Comparison of ENCODE assay signal across 8 mouse cellular contexts in the genomic region with DNA sequence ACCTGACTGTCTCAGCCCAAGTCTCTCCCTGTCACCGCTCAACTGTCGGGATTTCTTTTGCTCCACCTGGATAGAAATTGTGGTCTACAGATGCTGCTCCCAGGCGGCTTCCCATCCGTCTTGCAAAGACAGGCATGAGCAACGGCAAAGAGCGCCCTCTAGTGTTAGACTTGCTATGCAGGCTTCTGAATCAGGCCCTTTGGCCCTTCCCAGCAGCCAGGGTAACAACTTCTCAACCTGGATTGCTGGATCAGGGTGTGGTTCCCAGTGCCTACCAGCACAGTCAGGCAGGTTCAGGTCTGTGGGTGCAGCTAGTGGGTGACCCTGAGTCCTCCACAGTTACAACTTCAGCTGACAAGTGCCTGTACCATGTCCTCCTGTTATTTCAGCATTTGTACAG. TPM values are rescaled to one million over a fixed set of nuclear protein-coding genes. Genes with fewer than 3 reads are reported as not detected.
DNase-seq lines count a peak whose midpoint lies in the region; ATAC-seq lines count a peak whose summit lies in the region.

No protein-coding gene starts in this region.

- peak; percentile 61 for DNase-seq in gastrocnemius, adult 18-20 months (ENCODE audit: low spot score)
- no peak for DNase-seq in gastrocnemius, postnatal 25 days
- peak; percentile 86 for DNase-seq in adrenal gland, postnatal 10 days
- DNase-seq in embryo, embryonic 11 days: peak; percentile 91
- DNase-seq in heart, postnatal 14 days: peak; percentile 69 to 85
- peak; percentile 62 for DNase-seq in left cerebral cortex, adult 11 months (ENCODE audit: low spot score)
- peak; percentile 97 for DNase-seq in midbrain, embryonic 11.5 days (ENCODE audit: low spot score, missing footprints)
- peak; percentile 79 to 89 for DNase-seq in spleen, postnatal 4 days (ENCODE audit: low spot score in 2 of 2)

- H3K27ac ChIP-seq in midbrain, embryonic 11.5 days (ENCODE audit: low read depth, low read length): no peak overlapping the region

- intact Hi-C loops in heart, postnatal 14 days (cut with DNase I): loop anchor here (1.0 to 10.0 kb wide), 2 partner anchors 47 to 291 kb away; no protein-coding TSS in a partner anchor

- H3K4me2 ChIP-seq in midbrain, embryonic 11.5 days: no peak overlapping the region

- no peak overlapping the region for H3K9ac ChIP-seq in midbrain, embryonic 11.5 days (ENCODE audit: low read length)

- H3K9me3 ChIP-seq in midbrain, embryonic 11.5 days (ENCODE audit: control insufficient read depth, low read length): no peaks in the 10 kb centered on the region

- no peak for ATAC-seq in midbrain, embryonic 11.5 days (ENCODE audit: low FRiP score)

- no peaks in the 10 kb centered on the region; the same call in 1 of the 2 replicates for H3K27me3 ChIP-seq in midbrain, embryonic 11.5 days (ENCODE audit: control insufficient read depth, insufficient read depth, low read length)

- H3K4me1 ChIP-seq in midbrain, embryonic 11.5 days (ENCODE audit: control insufficient read depth, insufficient read depth, low read length): no peaks in the 10 kb centered on the region

- WGBS in midbrain, embryonic 11.5 days: 3% methylated on average over 6 of the region's 6 CpGs

- H3K36me3 ChIP-seq in midbrain, embryonic 11.5 days (ENCODE audit: control insufficient read depth, insufficient read depth, low read length): no peaks in the 10 kb centered on the region

- H3K4me3 ChIP-seq in midbrain, embryonic 11.5 days (ENCODE audit: low read depth, low read length): no peak overlapping the region

RNA-seq across cellular contexts. Expression of a gene that starts 23.9 kb away (rescaled TPM):
- not detected for total RNA-seq in gastrocnemius, adult 18-20 months (2021)
- not detected for total RNA-seq in gastrocnemius, postnatal 25 days (2021)
- total RNA-seq in adrenal gland, postnatal 10 days (2021): not detected
- not detected for total RNA-seq in heart, postnatal 14 days (2021)
- not detected in 2 replicates for polyA plus RNA-seq in midbrain, embryonic 11.5 days (2014; fragmentation: Nextera tagmentation; extraction: Ambion mirVana)

RNA-seq across cellular contexts. Expression of a gene that starts 32.9 kb away (rescaled TPM):
- 10 to 100 TPM; 71.7 to 80.8 TPM for total RNA-seq in gastrocnemius, adult 18-20 months (2021)
- 10 to 100 TPM; 52.0 to 64.1 TPM for total RNA-seq in gastrocnemius, postnatal 25 days (2021)
- 1 to 10 TPM; 2.9 to 5.1 TPM for total RNA-seq in adrenal gland, postnatal 10 days (2021)
- total RNA-seq in heart, postnatal 14 days (2021): 1 to 10 TPM; 3.1 to 3.3 TPM
- polyA plus RNA-seq in midbrain, embryonic 11.5 days (2014; fragmentation: Nextera tagmentation; extraction: Ambion mirVana): 44.0 and 50.9 TPM in 2 replicates

Comparison
In these comparisons a context has a peak if more than half of its experiments do, and no peak if none do; other contexts are left out.
1. RNA of a gene that starts 32.9 kb away (total RNA-seq): 71.7 to 80.8 TPM in gastrocnemius, adult 18-20 months and 52.0 to 64.1 TPM in gastrocnemius, postnatal 25 days; 2.9 to 5.1 TPM in adrenal gland, postnatal 10 days and 3.1 to 3.3 TPM in heart, postnatal 14 days; every median in the first group is over 4 times any median in the second.